ENCODE assay signal across 16 mouse cellular contexts in genomic region chr1:170415395-170415794, GRCm38 (mm10).
"Had no signal": no experiment of that assay in that cellular context is flagged by ENCODE, and none has a peak within 500 bp of the region (broad histone marks: within the 10 kb centered on the region; RNA-seq: fewer than 3 reads in every experiment).

No protein-coding gene starts in this region.

- DNase-seq: kidney, adult 18-20 months; kidney, postnatal 36 days; layer of hippocampus, postnatal 36 days; liver, embryonic 13.5 days; lung, adult 2 months; lung, postnatal 14 days; lung, postnatal 4 days; thymus, adult 2 months; thymus, postnatal 14 days; thymus, postnatal 4 days had no signal

- H3K9ac ChIP-seq: liver, embryonic 13.5 days; midbrain, embryonic 12.5 days had no signal

- H3K27me3 ChIP-seq: liver, embryonic 13.5 days had no signal

- H3K27ac ChIP-seq: kidney, postnatal 0 days; left cerebral cortex, adult 2 months; liver, embryonic 13.5 days; midbrain, embryonic 12.5 days; stomach, postnatal 0 days had no signal

- ATAC-seq: intestine, embryonic 16.5 days had no signal

- H3K4me1 ChIP-seq: liver, embryonic 13.5 days had no signal

- H3K4me2 ChIP-seq: liver, embryonic 13.5 days; midbrain, embryonic 12.5 days had no signal

- H3K9me3 ChIP-seq: liver, embryonic 13.5 days; midbrain, embryonic 12.5 days had no signal

- H3K4me3 ChIP-seq: left cerebral cortex, adult 2 months; liver, embryonic 13.5 days; midbrain, embryonic 12.5 days; myocyte had no signal

- H3K36me3 ChIP-seq: liver, embryonic 13.5 days; midbrain, embryonic 12.5 days had no signal
